Mouse (Mus musculus) spleen, adult 2 months (tissue): ENCODE results near the gene Garnl3.

Experiments
- CTCF ChIP-seq: fragments of 200-500 bp; IDR thresholded peaks from 2 replicates; pipeline ENCODE4 v1.5.1; 2011; ENCODE audit warnings: mild to moderate bottlenecking, inconsistent platforms; ENCODE audit not compliant: insufficient read depth, insufficient read length, insufficient replicate concordance; ENCODE audit errors: extremely low read depth
- POLR2A ChIP-seq: fragments of 200-500 bp; IDR thresholded peaks from 2 replicates; pipeline ENCODE4 v1.6.1; 2011; ENCODE audit warnings: low read depth, low read length, inconsistent platforms

- TF ChIP-seq POLR2A = no peak
- no peak for TF ChIP-seq CTCF
Observed at GRCm38 (mm10) chr2:32982700-32983099, 148.8 kb downstream of the Garnl3 start.
